Mouse (Mus musculus) mature B cell (primary cell): Measurements from ENCODE around the gene Gpr39.
"Not testable (repeated sequence)": the region's sequence is repeated elsewhere in the genome, so short reads cannot be mapped to it uniquely, and the experiment has no call there.

Experiments used
- in situ Hi-C: fragments of 300-500 bp; cut with MboI; formaldehyde crosslinking; loops from 2 replicates; pipeline ENCODE4 v1.14.3; 2019

Gene Gpr39

GRCm38 (mm10) chr1:125676790-125677273, at the start of gene Gpr39:
Gene Gpr39, plus strand, starts transcription at chr1:125676995.
- in situ Hi-C loops = no loop called here

- in situ Hi-C loops = no loop called here
Measured at GRCm38 (mm10) chr1:125639501-125640253, 37.1 kb upstream of the Gpr39 start.

GRCm38 (mm10) chr1:125643643-125644042, 33.2 kb upstream of the Gpr39 start:
- in situ Hi-C loops = no loop called here

- in situ Hi-C loops = not testable (repeated sequence)
Measured at GRCm38 (mm10) chr1:125646816-125647215, 30.0 kb upstream of the Gpr39 start.

- in situ Hi-C loops = no loop called here
Measured at GRCm38 (mm10) chr1:125648011-125648410, 28.8 kb upstream of the Gpr39 start.

- in situ Hi-C loops = no loop called here
Measured at GRCm38 (mm10) chr1:125649056-125649455, 27.7 kb upstream of the Gpr39 start.

- in situ Hi-C loops = no loop called here
Measured at GRCm38 (mm10) chr1:125652836-125653594, 23.8 kb upstream of the Gpr39 start.

- in situ Hi-C loops = no loop called here
Measured at GRCm38 (mm10) chr1:125657416-125657815, 19.4 kb upstream of the Gpr39 start.

- in situ Hi-C loops = no loop called here
Measured at GRCm38 (mm10) chr1:125660151-125660550, 16.6 kb upstream of the Gpr39 start.

GRCm38 (mm10) chr1:125660901-125661300, 15.9 kb upstream of the Gpr39 start:
- in situ Hi-C loops = no loop called here

- in situ Hi-C loops = no loop called here
Measured at GRCm38 (mm10) chr1:125662058-125662457, 14.7 kb upstream of the Gpr39 start.

- in situ Hi-C loops = no loop called here
Measured at GRCm38 (mm10) chr1:125662660-125663059, 14.1 kb upstream of the Gpr39 start.

GRCm38 (mm10) chr1:125663104-125663503, 13.7 kb upstream of the Gpr39 start:
- in situ Hi-C loops = no loop called here

- in situ Hi-C loops = no loop called here
Measured at GRCm38 (mm10) chr1:125665127-125665637, 11.6 kb upstream of the Gpr39 start.

GRCm38 (mm10) chr1:125669035-125669434, 7.8 kb upstream of the Gpr39 start:
- in situ Hi-C loops = no loop called here

GRCm38 (mm10) chr1:125675186-125675585, 1.6 kb upstream of the Gpr39 start:
- in situ Hi-C loops = no loop called here

- in situ Hi-C loops = no loop called here
Measured at GRCm38 (mm10) chr1:125677286-125677685, 491 bp downstream of the Gpr39 start.

- in situ Hi-C loops = no loop called here
Measured at GRCm38 (mm10) chr1:125679522-125680077, 2.8 kb downstream of the Gpr39 start.

GRCm38 (mm10) chr1:125684423-125684822, 7.6 kb downstream of the Gpr39 start:
- in situ Hi-C loops = no loop called here

GRCm38 (mm10) chr1:125685304-125685703, 8.5 kb downstream of the Gpr39 start:
- in situ Hi-C loops = no loop called here

- in situ Hi-C loops = no loop called here
Measured at GRCm38 (mm10) chr1:125687701-125688420, 11.1 kb downstream of the Gpr39 start.

GRCm38 (mm10) chr1:125693541-125693940, 16.7 kb downstream of the Gpr39 start:
- in situ Hi-C loops = no loop called here
